Mouse (Mus musculus) heart, embryonic 15.5 days (tissue): ENCODE measurements around the gene Kmt2c. TPM values are rescaled to one million over a fixed set of nuclear protein-coding genes. Genes with fewer than 3 reads are reported as not detected.

Source experiments
- polyA plus RNA-seq: library from polyadenylated mRNA; unstranded; fragments of >200 nt; fragmentation: Nextera tagmentation; extraction: Ambion mirVana; gene quantifications from 2 replicates; pipeline ENCODE4 v1.2.1, GENCODE M21; 2015

Gene Kmt2c
- polyA plus RNA-seq, 1 experiment from 2014 or later, result 7.3 TPM

Other genes with a start within 250 kb of the Kmt2c start
- 0.15 TPM in 1 of 2 replicates, not detected in the other for gene Cct8l1, start 17.3 kb upstream of the Kmt2c start, polyA plus RNA-seq
- gene Xrcc2, start 207.0 kb upstream of the Kmt2c start, polyA plus RNA-seq, result 5.7 and 7.6 TPM in 2 replicates